Mouse (Mus musculus): ENCODE data around the gene Scamp5. TPM values are rescaled to one million over a fixed set of nuclear protein-coding genes. Genes with fewer than 3 reads are reported as not detected.

Scamp5 gene
- polyA plus RNA-seq, 1 experiment, result 50.0 TPM

DNA sequence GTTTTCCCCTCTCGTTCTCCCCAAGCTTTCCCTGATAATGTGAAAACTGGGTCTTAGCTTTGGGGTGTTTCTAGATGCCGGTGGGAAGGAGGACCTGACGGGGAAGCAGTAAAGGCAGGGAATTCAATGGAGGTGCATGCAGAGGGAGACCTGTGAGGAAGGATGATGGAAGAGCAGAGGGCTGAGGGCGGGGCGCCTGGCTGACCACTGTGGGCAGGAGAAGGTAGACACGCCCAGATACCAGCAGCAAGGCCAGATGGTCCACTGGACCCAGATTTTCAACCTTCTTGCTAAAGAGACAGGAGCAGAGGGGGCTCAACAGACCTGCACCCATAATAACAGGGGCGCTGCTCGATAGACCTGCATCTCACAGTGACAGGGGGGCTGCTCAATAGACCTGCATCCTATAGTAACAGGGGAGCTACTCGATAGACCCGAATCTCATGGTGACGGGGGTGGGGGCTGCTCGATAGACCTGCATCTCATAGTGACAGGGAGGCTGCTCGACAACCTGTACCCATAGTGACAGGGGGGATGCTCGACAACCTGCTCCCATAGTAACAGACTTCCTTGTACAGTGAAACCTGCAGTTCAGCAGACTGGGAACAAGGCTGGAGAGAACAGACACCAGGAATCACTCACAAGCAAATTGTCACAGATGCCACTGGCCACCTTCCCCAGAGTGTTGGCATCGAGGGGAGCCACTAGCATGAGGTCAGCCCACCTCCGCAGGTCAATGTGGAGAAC is 48.2 kb downstream of the Scamp5 start:
- no peak for DNase-seq (ENCODE audit: low read depth)

DNA sequence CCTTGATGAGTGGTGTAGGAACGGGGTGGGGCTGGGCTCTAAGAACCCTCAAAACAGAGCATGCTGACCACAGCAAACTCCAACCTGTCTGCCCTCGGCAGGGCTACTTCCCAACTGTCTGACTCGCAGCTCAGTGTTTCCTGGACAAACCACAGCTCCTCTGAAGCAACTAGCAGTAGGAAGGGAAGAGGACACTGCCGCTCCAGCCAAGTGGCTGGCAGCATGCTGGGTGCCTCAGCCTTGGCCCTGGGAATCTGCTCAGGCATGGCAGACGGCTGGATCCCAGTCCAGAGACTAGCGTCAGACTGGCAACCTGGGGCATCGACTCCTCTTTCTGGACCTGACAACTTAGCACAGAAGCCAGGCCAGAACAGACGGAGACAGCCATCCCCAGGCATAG is 50.5 kb downstream of the Scamp5 start:
- no peak for DNase-seq (ENCODE audit: low read depth)

GRCm38 (mm10) chr9:57407120-57407905 is 60.5 kb downstream of the Scamp5 start:
- DNase-seq (ENCODE audit: low read depth), result no peak

DNA sequence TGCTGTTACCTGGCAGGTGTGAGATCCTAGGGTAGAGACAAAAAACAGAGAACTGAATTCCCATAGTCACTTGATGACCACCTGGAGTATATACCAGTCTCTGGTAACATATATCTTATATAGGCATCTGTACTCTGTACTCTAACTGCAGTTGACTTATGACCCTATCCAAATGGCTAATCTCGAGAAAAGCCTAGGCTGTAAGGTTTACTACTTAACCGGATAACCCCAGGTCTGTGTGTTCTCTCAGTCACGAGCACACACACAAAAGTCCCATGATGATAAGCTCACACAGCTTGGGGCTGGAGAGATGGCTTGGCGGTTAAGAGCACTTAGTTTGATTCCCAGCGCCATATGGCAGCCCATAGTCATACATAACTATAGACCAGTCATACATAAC is 61.5 kb downstream of the Scamp5 start:
- no peak for DNase-seq (ENCODE audit: low read depth)

DNA sequence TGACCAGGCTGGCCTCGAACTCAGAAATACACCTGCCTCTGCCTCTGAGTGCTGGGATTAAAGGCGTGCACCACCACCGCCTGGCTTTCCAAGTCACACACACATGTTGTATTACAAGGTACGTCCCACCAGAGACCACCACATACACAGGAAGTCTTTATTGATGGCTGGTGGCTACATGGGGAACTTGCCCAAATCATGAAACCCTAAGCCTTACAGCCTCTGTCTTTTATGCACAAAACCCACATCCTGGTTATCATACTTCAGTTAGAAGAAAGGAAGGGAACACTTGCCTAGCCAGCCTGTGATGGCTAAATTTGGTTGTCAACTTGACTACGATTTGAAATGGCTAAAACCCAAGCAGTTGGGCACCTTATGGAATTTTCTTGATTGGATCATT is 63.8 kb downstream of the Scamp5 start:
- DNase-seq (ENCODE audit: low read depth), result no peak

- DNase-seq (ENCODE audit: low read depth), result no peak
Observed at GRCm38 (mm10) chr9:57402318-57403251, 65.3 kb downstream of the Scamp5 start.

DNA sequence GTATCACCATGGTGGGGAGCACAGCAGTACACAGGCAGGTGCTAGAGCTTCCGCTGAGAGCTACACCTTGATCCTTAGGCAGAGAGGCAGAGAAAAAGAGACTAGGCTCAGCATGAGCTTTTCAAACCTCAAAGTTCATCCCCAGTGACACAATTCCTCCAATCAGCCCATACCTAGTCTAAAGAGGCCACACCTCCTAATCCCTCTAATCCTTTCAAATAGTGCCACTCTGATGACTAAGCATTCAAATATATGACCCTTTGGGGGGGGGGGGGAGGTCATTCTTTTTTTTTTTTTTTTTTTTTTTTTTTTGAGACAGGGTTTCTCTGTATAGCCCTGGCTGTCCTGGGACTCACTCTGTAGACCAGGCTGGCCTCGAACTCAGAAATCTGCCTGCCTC is 69.1 kb downstream of the Scamp5 start:
- DNase-seq (ENCODE audit: low read depth), result no peak

DNA sequence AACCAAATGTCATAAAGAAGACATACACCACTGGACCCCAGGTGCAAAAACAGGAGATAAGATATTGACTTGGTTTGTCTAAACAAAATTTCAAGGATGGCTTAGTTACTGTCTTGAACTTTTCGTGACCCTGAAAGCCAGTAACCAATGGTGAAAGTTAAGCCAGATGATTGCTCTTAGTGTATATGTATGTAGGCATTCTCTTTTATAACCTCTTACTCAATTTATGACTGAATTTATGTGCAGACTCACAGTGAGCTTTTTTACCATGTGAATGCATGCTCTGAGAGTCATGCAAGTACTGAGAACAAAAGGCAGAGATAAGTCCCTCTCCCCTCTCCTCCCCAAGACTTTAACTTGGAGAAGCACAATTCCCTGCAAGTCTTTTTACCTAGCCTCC is 75.0 kb downstream of the Scamp5 start:
- no peak for DNase-seq (ENCODE audit: low read depth)

Other genes starting within 250 kb of the Scamp5 start
- not detected in 2 replicates for gene Trcg1, start 231.5 kb downstream of the Scamp5 start, polyA plus RNA-seq (2012; rRNA removed)
- 8.2 and 16.4 TPM in 2 replicates for gene 1700017B05Rik, start 205.4 kb downstream of the Scamp5 start, polyA plus RNA-seq (2012; rRNA removed)
- 51.6 and 57.3 TPM in 2 replicates for gene Ppcdc, start 27.9 kb downstream of the Scamp5 start, polyA plus RNA-seq (2012; rRNA removed)
- gene Rpp25, start 36.0 kb upstream of the Scamp5 start, polyA plus RNA-seq (2012; rRNA removed), result 0.74 and 0.93 TPM in 2 replicates
- gene Cox5a, start 53.2 kb upstream of the Scamp5 start, polyA plus RNA-seq (2012; rRNA removed), result 202 and 206 TPM in 2 replicates
- 9.1 and 12.1 TPM in 2 replicates for gene Fam219b, start 69.5 kb upstream of the Scamp5 start, polyA plus RNA-seq (2012; rRNA removed)
- gene Mpi, start 84.7 kb upstream of the Scamp5 start, polyA plus RNA-seq (2012; rRNA removed), result 61.7 and 76.0 TPM in 2 replicates
- gene Scamp2, start 92.9 kb upstream of the Scamp5 start, polyA plus RNA-seq (2012; rRNA removed), result 109 and 114 TPM in 2 replicates
- 46.2 and 47.9 TPM in 2 replicates for gene Ulk3, start 121.4 kb upstream of the Scamp5 start, polyA plus RNA-seq (2012; rRNA removed)
- gene Cplx3, start 138.2 kb upstream of the Scamp5 start, polyA plus RNA-seq (2012; rRNA removed), result not detected in 2 replicates
- gene Lman1l, start 152.7 kb upstream of the Scamp5 start, polyA plus RNA-seq (2012; rRNA removed), result not detected in 2 replicates
- 41.3 and 58.2 TPM in 2 replicates for gene Csk, start 185.6 kb upstream of the Scamp5 start, polyA plus RNA-seq (2012; rRNA removed)
- 0.08 and 0.67 TPM in 2 replicates for gene Cyp1a2, start 215.6 kb upstream of the Scamp5 start, polyA plus RNA-seq (2012; rRNA removed)
- gene Cyp1a1, start 219.9 kb upstream of the Scamp5 start, polyA plus RNA-seq (2012; rRNA removed), result 1.3 TPM in 2 replicates
- gene Edc3, start 240.5 kb upstream of the Scamp5 start, polyA plus RNA-seq (2012; rRNA removed), result 11.7 and 14.0 TPM in 2 replicates